Mouse (Mus musculus) heart, embryonic 16.5 days (tissue): ENCODE measurements around the gene Il21r. TPM values are rescaled to one million over a fixed set of nuclear protein-coding genes. Genes with fewer than 3 reads are reported as not detected.
A peak's percentile ranks its signal among the peaks of the same experiment; 100 is the strongest.

Experiments
- ATAC-seq: fragments of 200-750 bp; cut with Nextera tagmentation; replicated peaks from 2 replicates; pipeline ENCODE4 v1.8.0; 2017; ENCODE audit warnings: moderate number of reproducible peaks; ENCODE audit not compliant: insufficient read depth, low FRiP score; ENCODE audit errors: extremely low read depth
- H3K27ac ChIP-seq: fragments of 300-500 bp; sonication (generic); 2 replicates; pipeline ENCODE4 v1.5.1; 2014; ENCODE audit warnings: mild to moderate bottlenecking, low read length, control low read depth, moderate library complexity
- H3K27me3 ChIP-seq: fragments of 300-500 bp; sonication (generic); 2 replicates; pipeline ENCODE4 v1.6.1; 2014; ENCODE audit warnings: low read length, mixed read lengths; ENCODE audit not compliant: control insufficient read depth, insufficient read depth
- H3K36me3 ChIP-seq: fragments of 300-500 bp; sonication (generic); 2 replicates; pipeline ENCODE4 v1.6.1; 2014; ENCODE audit not compliant: control insufficient read depth, insufficient read depth
- H3K4me1 ChIP-seq: fragments of 300-500 bp; sonication (generic); 2 replicates; pipeline ENCODE4 v1.6.1; 2014; ENCODE audit warnings: low read length, mixed read lengths; ENCODE audit not compliant: control insufficient read depth, insufficient read depth
- H3K4me2 ChIP-seq: fragments of 300-500 bp; sonication (generic); 2 replicates; pipeline ENCODE4 v1.6.1; 2014; ENCODE audit warnings: low read depth, mild to moderate bottlenecking, control low read depth, low read length
- H3K4me3 ChIP-seq: fragments of 300-500 bp; sonication (generic); 2 replicates; pipeline ENCODE4 v1.5.1; 2014; ENCODE audit warnings: mild to moderate bottlenecking, control low read depth, low read length
- H3K9ac ChIP-seq: fragments of 300-500 bp; sonication (generic); 2 replicates; pipeline ENCODE4 v1.6.1; 2014; ENCODE audit warnings: low read length, control low read depth
- H3K9me3 ChIP-seq: fragments of 300-500 bp; sonication (generic); replicated peaks from 2 replicates; pipeline ENCODE4 v1.6.1; 2016; ENCODE audit warnings: low read length; ENCODE audit not compliant: control insufficient read depth
- WGBS: fragments of 180-500 bp; shearing (Covaris S2); extraction: QIAGEN DNeasy Blood & Tissue Kit; methylation state at CpG from one replicate; pipeline ENCODE4 v1.1.7; 2014; 5-methylcytosine and 5-hydroxymethylcytosine counted together
- polyA plus RNA-seq: library from polyadenylated mRNA; unstranded; fragments of >200 nt; fragmentation: Nextera tagmentation; extraction: Ambion mirVana; gene quantifications from 2 replicates; pipeline ENCODE4 v1.2.1, GENCODE M21; 2015

Il21r gene
- polyA plus RNA-seq, 1 experiment from 2014 or later: 3.2 TPM

GRCm38 (mm10) chr7:125620077-125620476, 16.8 kb downstream of the Il21r start:
- no peak overlapping the region for H3K4me2 ChIP-seq
- no peak for ATAC-seq
- H3K36me3 ChIP-seq: no peaks in the 10 kb centered on the region
- WGBS: 70% methylated on average over 4 of the region's 4 CpGs
- H3K9ac ChIP-seq: no peak overlapping the region
- no peaks in the 10 kb centered on the region for H3K9me3 ChIP-seq
- H3K27ac ChIP-seq: no peak overlapping the region
- no peak overlapping the region for H3K4me3 ChIP-seq
- H3K4me1 ChIP-seq: no peaks in the 10 kb centered on the region
- no peaks in the 10 kb centered on the region for H3K27me3 ChIP-seq

- Histone ChIP-seq H3K4me3 (no peak overlapping the region), H3K27ac (no peak overlapping the region), H3K4me2 (no peak overlapping the region), H3K9ac (no peak overlapping the region), H3K36me3 (no peaks in the 10 kb centered on the region), H3K9me3 (no peaks in the 10 kb centered on the region), H3K4me1 (no peaks in the 10 kb centered on the region), H3K27me3 (no peaks in the 10 kb centered on the region)
- no peak for ATAC-seq
- 62% methylated on average over 7 of the region's 7 CpGs for WGBS
Observed at GRCm38 (mm10) chr7:125622741-125623685, 19.8 kb downstream of the Il21r start.

- Histone ChIP-seq H3K27me3 (no peaks in the 10 kb centered on the region), H3K9me3 (peaks cover 3% of the 10 kb centered on the region; the same call in 1 of the 2 replicates), H3K4me2 (no peak overlapping the region), H3K4me1 (no peaks in the 10 kb centered on the region), H3K9ac (no peak overlapping the region), H3K4me3 (no peak overlapping the region), H3K27ac (no peak overlapping the region), H3K36me3 (no peaks in the 10 kb centered on the region)
- 74% methylated on average over 4 of the region's 4 CpGs for WGBS
- ATAC-seq: 0 out of 2 replicates have a peak, but pooled peaks have one; percentile 15
Observed at GRCm38 (mm10) chr7:125625219-125625618, 22.0 kb downstream of the Il21r start.

GRCm38 (mm10) chr7:125625829-125626228, 22.6 kb downstream of the Il21r start:
- H3K4me1 ChIP-seq: no peaks in the 10 kb centered on the region
- H3K36me3 ChIP-seq: no peaks in the 10 kb centered on the region
- H3K4me2 ChIP-seq: no peak overlapping the region
- no peaks in the 10 kb centered on the region for H3K27me3 ChIP-seq
- ATAC-seq: no peak
- H3K9me3 ChIP-seq: peaks cover 3% of the 10 kb centered on the region; the same call in 1 of the 2 replicates
- no peak overlapping the region for H3K27ac ChIP-seq
- 59% methylated on average over 7 of the region's 7 CpGs for WGBS
- no peak overlapping the region for H3K9ac ChIP-seq
- H3K4me3 ChIP-seq: no peak overlapping the region

GRCm38 (mm10) chr7:125630317-125630716, 27.1 kb downstream of the Il21r start:
- H3K4me2 ChIP-seq: 0 out of 2 replicates have a peak overlapping the region, but pooled peaks have one; percentile 4
- ATAC-seq: peak; percentile 45
- peak overlapping the region; percentile 28 for H3K4me3 ChIP-seq
- no peaks in the 10 kb centered on the region for H3K36me3 ChIP-seq
- WGBS: 46% methylated on average over 4 of the region's 4 CpGs
- no peaks in the 10 kb centered on the region for H3K27me3 ChIP-seq
- no peak overlapping the region for H3K9ac ChIP-seq
- peak overlapping the region; percentile 34; the same call in 1 of the 2 replicates for H3K27ac ChIP-seq
- peaks cover 3% of the 10 kb centered on the region; the same call in 1 of the 2 replicates for H3K9me3 ChIP-seq
- peaks cover 7% of the 10 kb centered on the region for H3K4me1 ChIP-seq

- Histone ChIP-seq H3K4me2 (0 out of 2 replicates have a peak overlapping the region, but pooled peaks have one; percentile 22), H3K27me3 (no peaks in the 10 kb centered on the region), H3K4me3 (peak overlapping the region; percentile 28), H3K36me3 (no peaks in the 10 kb centered on the region), H3K27ac (no peak overlapping the region; the same call in 1 of the 2 replicates), H3K9me3 (peaks cover 3% of the 10 kb centered on the region; the same call in 1 of the 2 replicates), H3K4me1 (peaks cover 13% of the 10 kb centered on the region), H3K9ac (peak overlapping the region; percentile 55)
- ATAC-seq: no peak
- WGBS: 82% methylated on average over 3 of the region's 3 CpGs
Observed at GRCm38 (mm10) chr7:125630989-125631388, 27.8 kb downstream of the Il21r start.

- Histone ChIP-seq H3K27me3 (no peaks in the 10 kb centered on the region), H3K36me3 (peaks cover 21% of the 10 kb centered on the region), H3K4me1 (peaks cover 11% of the 10 kb centered on the region), H3K4me2 (no peak overlapping the region), H3K27ac (no peak overlapping the region), H3K9ac (no peak overlapping the region), H3K9me3 (no peaks in the 10 kb centered on the region), H3K4me3 (no peak overlapping the region)
- WGBS: 80% methylated on average over 8 of the region's 8 CpGs
- ATAC-seq: no peak
Observed at GRCm38 (mm10) chr7:125637220-125638140, 34.3 kb downstream of the Il21r start.

- no peak overlapping the region for H3K4me3 ChIP-seq
- no peak overlapping the region for H3K4me2 ChIP-seq
- H3K4me1 ChIP-seq: peaks cover 11% of the 10 kb centered on the region
- no peak for ATAC-seq
- peaks cover 30% of the 10 kb centered on the region for H3K36me3 ChIP-seq
- H3K27ac ChIP-seq: no peak overlapping the region
- H3K27me3 ChIP-seq: no peaks in the 10 kb centered on the region
- H3K9me3 ChIP-seq: no peaks in the 10 kb centered on the region
- 71% methylated on average over 6 of the region's 6 CpGs for WGBS
- no peak overlapping the region for H3K9ac ChIP-seq
Observed at GRCm38 (mm10) chr7:125638376-125638775, 35.1 kb downstream of the Il21r start.
